ENCODE assay signal across 14 mouse cellular contexts in genomic region chr12:33433812-33434211, GRCm38 (mm10). TPM values are rescaled to one million over a fixed set of nuclear protein-coding genes. Genes with fewer than 3 reads are reported as not detected.
A peak's percentile ranks its signal among the peaks of the same experiment; 100 is the strongest.
DNase-seq lines count a peak whose midpoint lies in the region; ATAC-seq and TF ChIP-seq lines count a peak whose summit lies in the region.
"Had no signal": no experiment of that assay in that cellular context is flagged by ENCODE, and none has a peak within 500 bp of the region (broad histone marks: within the 10 kb centered on the region; RNA-seq: fewer than 3 reads in every experiment).

No protein-coding gene starts in this region.

- H3K27me3 ChIP-seq in heart, embryonic 11.5 days (ENCODE audit: control insufficient read depth, insufficient read depth, low read length) = no peaks in the 10 kb centered on the region
- H3K27me3 ChIP-seq in G1E (ENCODE audit: insufficient read depth, low read length) = no peaks in the 10 kb centered on the region
- H3K27me3 ChIP-seq in lung, embryonic 14.5 days (ENCODE audit: insufficient read depth, low read length) = no peaks in the 10 kb centered on the region
- no peaks in the 10 kb centered on the region for H3K27me3 ChIP-seq in splenic B cell, adult 2 months (ENCODE audit: control insufficient read depth, insufficient read depth, low read length, poor library complexity, severe bottlenecking)
- H3K27me3 ChIP-seq in intestine, embryonic 15.5 days (replicated peaks) = no peaks in the 10 kb centered on the region
- H3K27me3 ChIP-seq: lung, embryonic 15.5 days had no signal

- H3K4me2 ChIP-seq in heart, embryonic 11.5 days = no peak overlapping the region
- H3K4me2 ChIP-seq in lung, embryonic 14.5 days = no peak overlapping the region
- H3K4me2 ChIP-seq in intestine, embryonic 15.5 days (replicated peaks) = no peak overlapping the region
- H3K4me2 ChIP-seq: lung, embryonic 15.5 days had no signal

- DNase-seq in heart, adult 11 months = peak; percentile 91
- peak; percentile 18 for DNase-seq in G1E (ENCODE audit: low spot score)
- peak; percentile 9 for DNase-seq in lung, embryonic 14.5 days
- peak; percentile 83 for DNase-seq in splenic B cell, adult 2 months (ENCODE audit: low read depth, low spot score)
- DNase-seq in left cerebral cortex, adult 11 months (ENCODE audit: low spot score) = no peak
- no peak for DNase-seq in cerebellum, postnatal 14 days
- DNase-seq: cerebellum, adult 8-10 months; heart, postnatal 14 days had no signal

- no peak overlapping the region for H3K4me3 ChIP-seq in heart, embryonic 11.5 days (ENCODE audit: low read depth, low read length)
- peak overlapping the region; percentile 24; the same call in 1 of the 2 replicates for H3K4me3 ChIP-seq in G1E (ENCODE audit: low read depth, low read length)
- H3K4me3 ChIP-seq in lung, embryonic 14.5 days (ENCODE audit: low read depth, low read length) = no peak overlapping the region
- H3K4me3 ChIP-seq in intestine, embryonic 15.5 days (replicated peaks) = no peak overlapping the region
- H3K4me3 ChIP-seq: left cerebral cortex, adult 2 months; lung, embryonic 15.5 days had no signal

- no peaks in the 10 kb centered on the region for H3K9me3 ChIP-seq in heart, embryonic 11.5 days (replicated peaks; ENCODE audit: control insufficient read depth, low read length)
- no peaks in the 10 kb centered on the region for H3K9me3 ChIP-seq in G1E (replicated peaks)
- no peaks in the 10 kb centered on the region for H3K9me3 ChIP-seq in lung, embryonic 14.5 days (ENCODE audit: low read depth, low read length)
- no peaks in the 10 kb centered on the region for H3K9me3 ChIP-seq in intestine, embryonic 15.5 days
- H3K9me3 ChIP-seq: lung, embryonic 15.5 days had no signal

- H3K36me3 ChIP-seq in heart, embryonic 11.5 days (ENCODE audit: control insufficient read depth, insufficient read depth, low read length) = no peaks in the 10 kb centered on the region
- peaks cover 31% of the 10 kb centered on the region for H3K36me3 ChIP-seq in G1E (replicated peaks)
- H3K36me3 ChIP-seq in lung, embryonic 14.5 days (ENCODE audit: insufficient read depth) = peaks cover 19% of the 10 kb centered on the region
- peaks cover 4% of the 10 kb centered on the region; the same call in 1 of the 2 replicates for H3K36me3 ChIP-seq in splenic B cell, adult 2 months (ENCODE audit: control insufficient read depth, insufficient read depth, low read length, poor library complexity, severe bottlenecking)
- H3K36me3 ChIP-seq in intestine, embryonic 15.5 days = no peaks in the 10 kb centered on the region

- no peak overlapping the region for H3K9ac ChIP-seq in heart, embryonic 11.5 days (ENCODE audit: low read depth, low read length)
- no peak overlapping the region for H3K9ac ChIP-seq in lung, embryonic 14.5 days
- H3K9ac ChIP-seq in intestine, embryonic 15.5 days = no peak overlapping the region
- H3K9ac ChIP-seq: lung, embryonic 15.5 days had no signal

- TF ChIP-seq CTCF in G1E (IDR thresholded peaks at IDR 0.05; ENCODE audit: low read depth, low read length) = no peak
- TF ChIP-seq CTCF in lung, embryonic 14.5 days (IDR thresholded peaks at IDR 0.05; ENCODE audit: low read depth) = no peak

- 84% methylated on average over 9 of the region's 9 CpGs for WGBS in heart, embryonic 11.5 days (ENCODE audit: insufficient replicate concordance)
- WGBS in lung, embryonic 14.5 days = 72% methylated on average over 9 of the region's 9 CpGs
- 59% methylated on average over 9 of the region's 9 CpGs for WGBS in intestine, embryonic 15.5 days

- H3K4me1 ChIP-seq in heart, embryonic 11.5 days (ENCODE audit: control insufficient read depth, insufficient read depth, low read length) = peaks cover 3% of the 10 kb centered on the region
- H3K4me1 ChIP-seq in G1E (ENCODE audit: insufficient read depth, low read depth, low read length) = peaks cover 28% of the 10 kb centered on the region
- peaks cover 5% of the 10 kb centered on the region; the same call in 1 of the 2 replicates for H3K4me1 ChIP-seq in lung, embryonic 14.5 days (ENCODE audit: insufficient read depth)
- H3K4me1 ChIP-seq in intestine, embryonic 15.5 days (replicated peaks) = peaks cover 4% of the 10 kb centered on the region

- H3K27ac ChIP-seq in heart, embryonic 11.5 days (ENCODE audit: low read depth, low read length) = no peak overlapping the region
- H3K27ac ChIP-seq in lung, embryonic 14.5 days (ENCODE audit: low read depth) = no peak overlapping the region
- H3K27ac ChIP-seq in intestine, embryonic 15.5 days = no peak overlapping the region
- H3K27ac ChIP-seq: left cerebral cortex, adult 2 months; lung, embryonic 15.5 days had no signal

- no peak for ATAC-seq in heart, embryonic 11.5 days (replicated peaks; ENCODE audit: insufficient number of reproducible peaks, low FRiP score, low TSS enrichment)
- ATAC-seq in G1E (ENCODE audit: extremely low read depth, insufficient number of reproducible peaks, low FRiP score, poor library complexity, severe bottlenecking) = peak; percentile 77
- no peak for ATAC-seq in lung, embryonic 14.5 days (ENCODE audit: insufficient read depth)
- ATAC-seq in intestine, embryonic 15.5 days = no peak

RNA-seq across cellular contexts. Expression of gene Twistnb, which starts 4.4 kb away (rescaled TPM):
- 31.4 and 36.6 TPM in 2 replicates for polyA plus RNA-seq in heart, embryonic 11.5 days (2014; fragmentation: Nextera tagmentation; extraction: Ambion mirVana)
- total RNA-seq in G1E (2014; fragmentation: Nextera tagmentation) = 95.0 and 99.4 TPM in 2 replicates
- total RNA-seq in G1E (2017) = 60.3 and 71.5 TPM in 2 replicates
- polyA plus RNA-seq in G1E (2012) = 11.5 and 26.2 TPM in 2 replicates
- 66.0 and 66.4 TPM in 2 replicates for polyA plus RNA-seq in lung, embryonic 14.5 days (2014; fragmentation: Nextera tagmentation; extraction: Ambion mirVana)
- 49.9 and 51.1 TPM in 2 replicates for polyA plus RNA-seq in intestine, embryonic 15.5 days (2015; fragmentation: Nextera tagmentation; extraction: Ambion mirVana)

RNA-seq across cellular contexts. Expression of gene Efcab10, which starts 39.2 kb away (rescaled TPM):
- polyA plus RNA-seq in heart, embryonic 11.5 days (2014; fragmentation: Nextera tagmentation; extraction: Ambion mirVana) = not detected in 2 replicates
- total RNA-seq in G1E (2014; fragmentation: Nextera tagmentation) (not detected in 2 replicates), G1E (2017) (not detected in 2 replicates)
- polyA plus RNA-seq in G1E (2012) = not detected in 2 replicates
- polyA plus RNA-seq in lung, embryonic 14.5 days (2014; fragmentation: Nextera tagmentation; extraction: Ambion mirVana) = 0.58 and 1.1 TPM in 2 replicates
- 0.30 TPM in 1 of 2 replicates, not detected in the other for polyA plus RNA-seq in intestine, embryonic 15.5 days (2015; fragmentation: Nextera tagmentation; extraction: Ambion mirVana)
- polyA plus RNA-seq: kidney, embryonic 14.5 days; neural tube, embryonic 11.5 days had no signal

Comparison
In these comparisons a context has a peak if more than half of its experiments do, and no peak if none do; other contexts are left out.
1. DNase-seq: peak in heart, adult 11 months (single experiment), G1E (single experiment), lung, embryonic 14.5 days (single experiment) and splenic B cell, adult 2 months (single experiment); none in left cerebral cortex, adult 11 months (single experiment) and cerebellum, postnatal 14 days (0 of 2).